Mouse (Mus musculus) cortical plate, adult 2 months (tissue): ENCODE results near the gene Igsf9. TPM values are rescaled to one million over a fixed set of nuclear protein-coding genes. Genes with fewer than 3 reads are reported as not detected.

ENCODE experiments used
- H3K27ac ChIP-seq: fragments of 200-500 bp; 2 replicates; pipeline ENCODE4 v1.5.1; 2012; ENCODE audit warnings: low read length, control low read depth, inconsistent platforms; ENCODE audit not compliant: insufficient read depth
- H3K4me1 ChIP-seq: fragments of 200-500 bp; 2 replicates; pipeline ENCODE4 v1.6.1; 2011; ENCODE audit warnings: low read length; ENCODE audit not compliant: control insufficient read depth, insufficient read depth
- H3K4me3 ChIP-seq: fragments of 200-500 bp; 2 replicates; pipeline ENCODE4 v1.5.1; 2011; ENCODE audit warnings: mild to moderate bottlenecking, low read length, control low read depth; ENCODE audit not compliant: insufficient read depth
- CTCF ChIP-seq: fragments of 200-500 bp; IDR thresholded peaks from 2 replicates; pipeline ENCODE4 v1.5.1; 2011; ENCODE audit warnings: mild to moderate bottlenecking, control low read depth, low read length; ENCODE audit not compliant: insufficient read depth; ENCODE audit errors: extremely low read depth
- POLR2A ChIP-seq: fragments of 200-500 bp; IDR thresholded peaks from 2 replicates; pipeline ENCODE4 v1.6.1; 2011; ENCODE audit warnings: mild to moderate bottlenecking, low read length, control low read depth; ENCODE audit not compliant: insufficient read depth; ENCODE audit errors: extremely low read depth
- polyA plus RNA-seq: library from polyadenylated mRNA; depleted of rRNA; stranded (reverse); fragments of >200 nt; gene quantifications from 2 replicates; pipeline ENCODE4 v1.2.3, GENCODE M21; 2012

Gene Igsf9
- polyA plus RNA-seq, 1 experiment: 15.6 TPM

DNA sequence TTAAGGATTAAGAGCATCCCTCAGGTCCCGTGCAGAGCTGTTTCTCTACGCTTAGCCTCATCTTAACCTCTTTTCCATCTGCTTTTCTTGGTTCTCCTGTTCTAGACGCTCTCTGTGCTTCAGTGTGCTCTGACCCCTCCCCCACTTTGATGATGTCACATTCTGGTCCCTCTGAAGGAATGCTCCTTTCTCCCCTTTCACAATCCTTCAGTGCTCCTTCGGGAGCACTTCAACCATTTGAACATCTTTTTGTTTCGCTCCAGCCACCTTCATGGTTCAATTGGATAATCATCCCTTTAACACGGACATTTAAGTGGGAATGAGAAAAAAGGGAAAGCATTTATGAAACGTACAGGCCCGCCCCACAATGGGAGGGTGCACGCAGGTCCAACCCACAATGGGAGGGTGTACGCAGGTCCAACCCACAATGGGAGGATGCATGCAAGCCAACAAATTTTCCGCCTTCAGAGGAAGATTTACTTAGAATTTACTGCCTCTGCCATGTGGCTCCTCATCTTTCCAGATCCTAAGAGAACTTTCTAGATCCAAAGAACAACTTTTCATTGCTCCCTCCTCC is 13.2 kb upstream of the Igsf9 start:
- no peak overlapping the region for H3K4me3 ChIP-seq
- TF ChIP-seq CTCF: no peak
- TF ChIP-seq POLR2A: no peak
- H3K4me1 ChIP-seq: no peaks in the 10 kb centered on the region
- H3K27ac ChIP-seq: no peak overlapping the region

DNA sequence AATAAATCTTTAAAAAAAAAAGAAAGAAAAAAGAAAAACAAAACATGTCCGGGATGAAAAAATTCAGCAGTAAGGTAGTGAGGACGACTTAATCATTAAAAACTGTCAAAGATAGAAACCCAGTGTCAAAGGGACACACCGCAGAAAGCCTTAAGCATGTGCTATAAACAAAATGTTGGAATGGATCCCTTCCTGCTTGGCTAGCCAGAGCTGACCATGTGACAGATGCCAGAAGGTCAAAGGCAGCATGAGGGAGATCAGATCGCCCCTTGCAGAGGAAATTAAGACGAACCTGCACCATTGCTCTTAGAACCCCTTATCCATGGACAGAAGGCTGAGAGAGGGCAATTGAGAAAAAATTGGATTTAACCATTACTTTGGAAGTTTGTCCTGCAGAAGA is 12.2 kb upstream of the Igsf9 start:
- no peak for TF ChIP-seq POLR2A
- TF ChIP-seq CTCF: no peak
- Histone ChIP-seq H3K27ac (no peak overlapping the region), H3K4me1 (no peaks in the 10 kb centered on the region), H3K4me3 (no peak overlapping the region)

DNA sequence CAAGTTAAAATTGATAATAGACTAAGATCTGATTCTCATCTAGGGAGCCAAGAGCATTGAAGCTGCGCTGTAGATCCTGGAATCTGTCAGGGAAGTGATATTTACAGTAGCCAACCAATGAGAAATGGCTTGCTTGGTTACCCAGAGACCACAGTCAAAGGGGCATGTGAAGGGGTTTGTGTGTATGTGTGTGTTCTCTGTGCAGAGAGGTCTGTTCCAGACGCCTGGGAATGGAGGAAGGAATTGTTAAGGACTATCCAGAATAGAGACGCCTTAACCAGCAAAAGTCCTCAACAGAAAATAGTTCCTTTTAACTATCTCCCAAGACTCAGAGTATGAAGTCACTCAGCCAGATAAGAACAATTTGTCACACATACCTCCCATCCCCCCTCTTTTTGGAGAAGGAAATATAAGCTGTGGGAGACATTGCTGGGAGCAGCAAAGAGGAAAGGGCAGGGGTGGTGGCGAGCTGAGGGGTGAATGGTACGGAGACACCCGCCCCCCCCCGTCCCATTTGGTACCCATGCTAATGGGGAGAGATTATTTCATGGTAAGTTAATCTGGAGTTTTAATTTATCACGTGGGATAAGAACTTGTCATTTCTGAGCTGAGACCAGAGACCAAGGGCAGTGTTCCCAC is 11.7 kb upstream of the Igsf9 start:
- no peak for TF ChIP-seq POLR2A
- no peak for TF ChIP-seq CTCF
- no peak overlapping the region for H3K27ac ChIP-seq
- no peaks in the 10 kb centered on the region; the same call in 1 of the 2 replicates for H3K4me1 ChIP-seq
- no peak overlapping the region for H3K4me3 ChIP-seq

DNA sequence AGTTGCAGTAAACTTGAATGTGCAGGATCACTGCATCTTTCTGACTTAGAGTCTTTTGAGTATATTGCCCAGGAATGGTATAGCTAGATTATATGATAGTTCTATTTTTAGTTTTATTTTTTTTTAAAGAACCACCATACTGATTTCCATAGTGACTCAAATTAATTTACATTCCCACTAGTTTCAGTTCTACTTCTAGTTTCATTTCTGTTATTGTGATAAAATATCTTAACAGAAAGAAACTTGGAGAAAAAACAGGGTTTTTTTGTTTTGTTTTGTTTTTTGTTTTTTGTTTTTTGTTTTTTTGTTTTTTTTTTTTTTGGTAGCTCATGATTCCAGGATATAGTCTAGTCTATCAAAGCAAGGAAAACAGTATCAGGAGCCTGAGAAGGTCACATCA is 8.7 kb upstream of the Igsf9 start:
- Histone ChIP-seq H3K4me3 (no peak overlapping the region), H3K27ac (no peak overlapping the region), H3K4me1 (no peaks in the 10 kb centered on the region; the same call in 1 of the 2 replicates)
- TF ChIP-seq POLR2A (no peak), CTCF (no peak)

DNA sequence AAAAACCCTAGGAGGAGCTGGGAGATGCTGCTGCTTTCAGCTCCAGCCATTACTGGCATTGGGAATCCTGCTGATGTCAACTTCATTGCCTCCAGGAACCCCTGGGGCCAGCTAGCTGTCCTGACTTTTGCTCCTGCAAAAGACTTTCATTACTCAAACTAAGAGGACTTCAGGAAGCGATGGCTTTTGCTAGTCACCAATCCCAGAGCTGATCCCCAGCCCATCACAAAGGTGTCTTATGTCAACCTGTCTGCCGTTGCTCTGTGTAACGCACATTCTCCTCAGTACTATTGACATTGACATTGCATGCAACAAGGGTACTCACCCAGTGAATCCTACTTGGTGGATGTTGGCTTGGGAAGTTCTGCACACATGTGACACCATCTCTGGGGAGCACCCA is 7.4 kb upstream of the Igsf9 start:
- Histone ChIP-seq H3K4me3 (no peak overlapping the region), H3K4me1 (no peaks in the 10 kb centered on the region; the same call in 1 of the 2 replicates), H3K27ac (no peak overlapping the region)
- TF ChIP-seq CTCF: no peak
- TF ChIP-seq POLR2A: no peak

DNA sequence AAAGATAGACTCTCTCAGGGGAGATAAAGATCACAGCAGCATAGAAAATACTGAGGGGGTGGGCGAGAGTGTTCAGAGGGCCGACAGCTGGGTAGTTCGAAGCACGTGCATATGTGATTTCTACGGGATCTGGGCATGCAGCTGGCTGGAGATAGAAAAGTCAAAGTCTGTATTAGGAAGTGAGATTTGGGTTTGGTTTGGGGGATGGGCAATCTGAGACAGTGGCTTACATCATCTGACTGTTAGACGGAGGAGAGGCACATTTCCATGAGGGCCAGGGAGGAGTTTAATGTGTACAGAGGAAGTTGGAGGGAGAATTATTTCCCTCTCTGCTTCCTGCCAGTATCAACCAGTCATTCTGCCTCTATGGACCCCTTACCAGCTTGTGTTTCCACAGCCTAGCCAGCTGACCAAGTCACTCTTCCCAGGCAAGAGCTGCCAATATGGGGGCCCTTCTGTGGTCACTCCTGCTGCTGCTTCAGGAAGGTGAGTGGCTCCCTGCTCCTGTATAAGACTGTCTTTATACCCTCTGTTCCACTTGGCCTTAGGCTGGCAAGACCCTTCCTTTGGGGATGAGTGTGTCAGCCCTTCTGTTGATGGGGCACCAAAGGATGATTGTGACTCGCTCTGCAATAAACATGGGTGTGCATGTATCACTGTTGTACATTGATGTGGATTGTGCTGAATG is 6.4 kb upstream of the Igsf9 start, which contains the start of gene Slamf9:
Gene Slamf9 (plus strand): TSS at position 305 of the 688 bp plus-strand sequence.
- no peak for TF ChIP-seq CTCF
- TF ChIP-seq POLR2A: no peak
- H3K27ac ChIP-seq: no peak within 1 kb of the TSS
- H3K4me1 ChIP-seq: no peaks in the 10 kb centered on the region; the same call in 1 of the 2 replicates
- no peak within 1 kb of the TSS for H3K4me3 ChIP-seq

DNA sequence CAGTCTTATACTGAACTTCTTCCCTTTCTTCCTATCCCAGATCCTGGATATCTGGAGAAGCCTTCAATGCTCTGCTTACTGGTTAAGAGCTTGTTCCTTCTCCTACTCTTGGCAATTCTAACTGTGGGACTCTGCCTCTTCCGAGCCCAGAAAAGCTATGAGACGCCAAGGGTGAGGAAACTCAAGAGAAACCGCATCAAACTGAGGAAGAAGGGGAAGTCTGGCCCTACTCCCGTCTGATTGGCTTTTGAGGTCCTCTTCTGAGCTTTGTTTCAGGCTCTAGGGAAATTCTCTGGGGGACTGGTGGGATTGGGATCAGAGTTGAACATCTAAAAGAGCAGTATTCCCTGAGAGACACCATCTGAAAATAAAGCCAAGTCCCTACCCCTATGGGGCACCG is 3.6 kb upstream of the Igsf9 start:
- Histone ChIP-seq H3K4me1 (no peaks in the 10 kb centered on the region; the same call in 1 of the 2 replicates), H3K27ac (no peak overlapping the region), H3K4me3 (no peak overlapping the region)
- TF ChIP-seq CTCF (no peak), POLR2A (no peak)

DNA sequence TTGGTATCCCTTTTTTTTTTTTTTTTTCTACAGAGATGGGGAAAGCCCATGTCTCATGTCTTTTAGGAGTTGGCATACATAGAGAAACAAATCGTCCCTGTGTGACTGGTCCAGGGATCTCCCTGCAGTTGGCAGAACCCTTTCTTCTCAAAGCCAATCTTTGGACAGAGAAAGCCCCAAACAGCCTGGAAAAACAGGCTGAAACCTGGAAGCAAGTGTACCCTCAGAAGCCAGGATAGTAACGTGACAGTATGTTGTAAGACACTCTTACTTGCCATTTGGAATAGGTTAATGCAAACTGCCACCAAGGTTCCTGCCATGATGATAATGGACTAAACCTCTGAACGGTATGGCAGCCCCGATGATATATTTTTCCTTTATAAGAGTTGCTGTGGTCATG is 1.2 kb upstream of the Igsf9 start:
- TF ChIP-seq POLR2A: no peak
- TF ChIP-seq CTCF: no peak
- no peak overlapping the region for H3K4me3 ChIP-seq
- no peaks in the 10 kb centered on the region for H3K4me1 ChIP-seq
- no peak overlapping the region for H3K27ac ChIP-seq

DNA sequence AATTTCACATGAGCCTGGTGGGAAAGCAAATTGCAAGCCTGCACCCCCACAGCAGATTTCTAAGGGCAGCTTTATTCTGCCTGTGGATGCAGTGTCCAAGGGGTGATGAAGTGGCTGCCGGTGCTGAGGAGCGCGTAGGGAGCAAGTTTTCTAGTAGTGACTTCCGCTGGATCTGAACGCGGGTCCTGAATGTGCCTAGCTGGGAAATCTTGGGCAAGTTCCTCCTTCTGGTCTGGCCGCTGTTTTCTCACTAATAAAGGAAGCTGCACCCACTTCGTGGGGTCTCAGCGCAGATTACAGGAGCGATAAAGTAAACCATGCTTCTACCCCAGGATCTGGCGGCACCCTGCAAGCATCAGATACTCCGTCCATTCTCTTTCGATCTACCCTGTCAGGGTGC is 477 bp upstream of the Igsf9 start:
- H3K4me3 ChIP-seq: no peak overlapping the region
- TF ChIP-seq CTCF: no peak
- TF ChIP-seq POLR2A: no peak
- H3K27ac ChIP-seq: no peak overlapping the region
- no peaks in the 10 kb centered on the region for H3K4me1 ChIP-seq
